Mouse (Mus musculus): Measurements from ENCODE around the gene Abhd8.

The Abhd8 gene

GRCm38 (mm10) chr8:71478943-71479342 lies 15.5 kb upstream of the Abhd8 start:
- no peak for DNase-seq (ENCODE audit: low read depth, low spot score)

DNA sequence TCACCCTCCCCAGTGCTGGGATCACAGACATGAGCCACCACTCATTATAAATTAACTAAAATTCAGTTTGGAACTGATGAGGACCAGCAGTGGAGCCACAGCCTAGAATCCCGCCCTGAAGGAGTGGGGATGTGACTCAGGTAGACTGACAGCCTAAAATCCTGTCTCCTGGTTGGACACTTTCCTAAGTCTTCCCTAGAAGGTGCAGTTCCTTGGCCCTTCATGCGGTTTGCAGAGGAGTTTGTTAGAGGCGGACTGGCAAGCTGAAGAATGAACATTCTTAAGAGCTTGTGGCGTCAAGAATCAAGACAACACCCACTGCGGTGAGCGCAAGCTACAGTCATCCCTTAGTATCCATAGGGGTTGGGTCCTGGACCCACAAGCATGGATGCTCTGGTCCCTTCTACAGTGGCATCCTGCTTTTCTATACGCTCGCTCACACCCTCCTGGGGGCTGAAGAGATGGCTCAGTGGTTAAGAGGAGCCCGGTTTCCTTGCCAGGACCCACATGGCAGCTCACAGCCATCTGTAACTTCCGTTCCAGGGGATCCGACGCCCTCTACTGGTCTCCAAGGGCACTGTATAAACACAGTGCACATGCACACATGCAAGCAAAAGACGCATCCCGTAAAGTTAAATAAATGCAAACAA lies 13.9 kb upstream of the Abhd8 start:
- DNase-seq (ENCODE audit: low read depth, low spot score), result no peak

DNA sequence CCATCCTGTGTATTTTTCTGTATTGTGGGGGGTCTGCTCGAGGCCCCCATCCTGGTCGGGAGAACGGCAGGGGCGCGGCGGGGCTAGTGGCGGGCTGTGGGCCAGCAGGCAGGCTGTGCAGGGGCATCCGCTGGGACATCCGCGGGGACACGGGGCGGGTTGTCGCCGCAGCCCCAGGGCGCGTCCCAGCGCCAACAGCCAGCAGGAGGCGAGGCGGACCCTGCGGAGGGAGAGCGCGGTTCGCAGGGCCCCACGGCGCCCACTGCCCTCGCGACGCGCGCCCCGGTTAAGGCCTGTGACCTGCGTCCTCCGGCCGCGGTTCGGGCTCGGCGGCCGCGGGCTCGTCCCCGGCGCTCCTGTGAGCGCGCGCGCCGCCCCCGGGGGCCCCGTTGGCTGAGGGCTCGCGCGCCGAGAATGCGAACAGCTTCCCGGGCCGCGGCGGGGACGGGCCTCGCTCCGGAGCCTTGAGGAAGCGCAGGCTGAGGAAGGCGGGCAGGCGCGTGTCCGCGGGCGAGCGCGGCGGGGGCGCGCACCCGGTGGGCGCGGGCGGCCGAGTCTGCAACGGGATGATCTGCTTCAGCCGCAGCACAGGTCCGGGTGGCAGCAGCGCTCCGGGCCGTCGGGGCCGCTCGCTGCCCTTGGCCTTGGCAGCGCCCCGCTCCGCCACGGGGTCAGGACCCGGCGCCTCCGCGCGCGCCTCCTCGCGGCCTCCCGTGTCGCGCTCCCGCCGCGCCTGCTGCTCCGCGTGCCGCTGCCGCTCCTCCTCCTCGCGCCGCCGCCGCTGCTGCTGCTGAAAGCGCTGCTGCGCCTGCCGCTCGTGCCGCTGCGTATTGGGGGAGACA lies 12.9 kb upstream of the Abhd8 start:
- DNase-seq (ENCODE audit: low read depth, low spot score), result no peak

GRCm38 (mm10) chr8:71475702-71476075 lies 12.2 kb upstream of the Abhd8 start:
- DNase-seq (ENCODE audit: low read depth, low spot score), result no peak

GRCm38 (mm10) chr8:71474785-71475701 lies 11.6 kb upstream of the Abhd8 start:
- no peak for DNase-seq (ENCODE audit: low read depth, low spot score)

DNA sequence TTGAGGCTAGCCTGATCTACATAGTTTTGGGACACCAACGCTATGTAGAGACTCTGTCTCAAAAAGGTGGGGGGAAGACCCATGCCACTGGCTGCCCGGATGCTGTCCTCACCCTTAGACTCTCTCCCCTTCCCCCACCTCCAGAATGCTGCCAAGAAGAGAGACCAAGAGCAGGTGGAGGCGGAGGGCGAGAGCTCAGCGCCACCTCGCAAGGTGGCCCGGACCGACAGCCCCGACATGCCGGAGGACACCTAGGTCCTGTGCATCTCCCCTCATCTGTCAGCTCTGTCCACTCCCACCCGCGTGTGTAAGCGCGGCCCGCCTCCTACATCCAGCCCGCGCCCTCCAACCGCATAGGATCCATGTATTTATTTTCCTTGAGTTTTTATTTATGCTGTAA lies 10.9 kb upstream of the Abhd8 start:
- no peak for DNase-seq (ENCODE audit: low read depth, low spot score)

DNA sequence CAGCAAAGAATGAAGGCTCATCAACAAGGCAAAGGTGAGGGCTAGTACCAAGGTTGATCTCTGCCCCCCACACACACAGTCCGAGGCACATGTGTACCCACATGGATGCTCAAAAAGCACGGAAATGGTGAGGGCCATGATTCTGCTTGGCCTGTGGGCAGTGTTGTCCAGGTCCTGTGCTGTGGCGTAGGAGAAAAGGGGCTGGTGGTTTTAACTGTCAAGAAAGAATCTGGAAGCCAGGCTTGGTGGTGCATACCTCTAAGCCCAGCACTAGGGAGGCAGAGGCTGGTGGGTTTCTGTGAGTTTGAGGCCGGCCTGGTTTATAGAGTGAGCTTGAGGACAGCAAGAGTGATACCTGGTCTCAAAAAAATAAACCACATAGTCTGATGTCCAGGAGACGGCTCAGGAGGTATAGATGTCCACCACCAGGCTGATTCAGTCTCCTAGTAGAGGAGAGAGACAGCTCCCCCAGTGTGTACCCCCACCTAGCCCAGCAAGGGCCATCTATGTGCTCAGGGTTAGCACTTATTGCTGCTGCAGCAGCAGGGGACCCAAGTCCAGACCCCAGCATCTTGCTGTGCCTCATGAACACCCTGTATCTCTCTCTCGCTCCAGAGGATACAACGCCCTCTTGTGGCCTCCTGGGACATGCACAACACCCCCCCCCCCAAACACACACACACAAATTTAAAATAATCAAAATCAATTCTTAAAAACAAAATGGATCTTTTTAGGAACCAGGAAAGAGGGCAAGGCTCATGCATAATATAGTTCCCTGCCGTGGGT lies 9.3 kb upstream of the Abhd8 start:
- DNase-seq (ENCODE audit: low read depth, low spot score), result no peak

- DNase-seq (ENCODE audit: low read depth, low spot score), result no peak
Measured at GRCm38 (mm10) chr8:71471861-71472260, 8.4 kb upstream of the Abhd8 start.

DNA sequence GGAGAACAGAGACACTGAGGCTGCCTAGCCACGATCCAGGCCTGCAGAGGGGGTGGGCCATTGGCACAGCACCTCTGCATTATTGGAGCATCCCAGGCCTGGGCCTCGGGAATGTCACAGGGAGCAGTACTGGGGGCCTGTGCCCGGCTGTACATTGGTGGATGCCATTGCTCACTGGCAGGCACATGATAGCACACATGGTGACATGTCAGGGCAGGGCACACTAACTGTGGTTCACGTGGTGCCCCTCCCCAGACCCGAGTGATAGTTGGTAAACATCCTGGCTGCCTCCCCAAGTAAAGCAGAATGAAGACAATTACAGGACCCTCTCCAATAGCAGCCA lies 7.4 kb upstream of the Abhd8 start:
- DNase-seq (ENCODE audit: low read depth, low spot score), result no peak

GRCm38 (mm10) chr8:71470146-71470912 lies 6.9 kb upstream of the Abhd8 start:
- DNase-seq (ENCODE audit: low read depth, low spot score), result no peak

- no peak for DNase-seq (ENCODE audit: low read depth, low spot score)
Measured at GRCm38 (mm10) chr8:71469411-71469810, 6.0 kb upstream of the Abhd8 start.

DNA sequence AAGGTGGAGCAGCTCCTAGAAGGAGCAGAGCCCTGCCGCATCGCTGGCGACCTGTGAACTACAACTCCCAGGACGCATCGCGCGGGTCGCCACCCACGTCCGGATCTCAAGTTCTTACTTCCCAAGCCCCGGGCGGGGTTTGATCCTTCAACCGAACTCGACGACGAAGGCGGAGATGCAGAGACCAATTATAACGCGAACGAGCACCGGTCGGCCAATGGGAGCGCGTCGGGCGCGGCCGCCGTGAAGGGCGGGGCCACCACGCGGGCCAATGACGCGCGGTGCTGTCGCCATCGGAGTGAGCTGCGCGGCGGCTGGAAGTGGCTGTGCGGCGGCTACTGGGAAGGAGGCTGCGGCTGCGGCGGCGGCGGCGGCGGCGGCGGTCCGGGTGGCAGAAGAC lies 5.5 kb upstream of the Abhd8 start, which contains the start of gene Dda1:
TSS of gene Dda1 (plus strand) at position 284 of the 400 bp plus-strand sequence.
- DNase-seq (ENCODE audit: low read depth, low spot score), result peak; percentile 98

- no peak for DNase-seq (ENCODE audit: low read depth, low spot score)
Measured at GRCm38 (mm10) chr8:71468001-71468400, 4.5 kb upstream of the Abhd8 start.

DNA sequence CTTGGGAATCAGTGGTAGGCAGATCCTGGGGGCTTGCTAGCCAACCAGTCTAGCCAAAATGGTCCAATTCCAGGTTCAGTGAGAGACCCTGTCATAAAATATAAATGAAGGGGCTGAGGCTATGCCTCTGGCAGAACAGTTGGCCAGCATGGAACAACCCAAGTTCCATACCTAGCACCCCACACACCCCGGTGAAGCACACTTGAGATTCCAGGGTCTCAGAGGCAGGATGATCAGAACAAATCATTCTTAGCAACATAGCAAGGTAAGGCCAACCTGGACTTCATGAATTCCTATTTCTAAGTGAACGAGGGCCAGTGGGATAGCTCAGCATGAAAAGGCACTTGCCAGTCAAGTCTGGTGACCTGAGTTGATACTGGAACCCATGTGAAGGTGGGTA lies 3.7 kb upstream of the Abhd8 start:
- no peak for DNase-seq (ENCODE audit: low read depth, low spot score)

DNA sequence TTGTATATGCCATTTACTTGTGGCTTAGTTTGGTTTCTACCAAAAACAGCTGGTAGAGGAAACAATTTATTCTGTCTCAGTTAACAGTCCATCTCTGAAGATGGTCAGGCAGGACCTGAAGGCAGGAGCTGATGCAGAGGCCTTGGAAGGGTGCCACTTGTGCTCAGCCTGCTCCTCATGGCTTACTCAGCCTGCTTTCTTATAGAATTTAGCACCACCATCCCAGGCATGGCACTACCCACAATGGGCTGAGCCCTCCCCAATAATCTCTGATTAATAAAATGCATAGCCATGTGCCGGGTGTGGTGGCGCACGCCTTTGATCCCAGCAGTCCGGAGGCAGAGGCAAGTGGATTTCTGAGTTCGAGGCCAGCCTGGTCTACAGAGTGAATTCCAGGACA lies 2.7 kb upstream of the Abhd8 start:
- DNase-seq (ENCODE audit: low read depth, low spot score), result no peak

GRCm38 (mm10) chr8:71465733-71466132 lies 2.3 kb upstream of the Abhd8 start:
- no peak for DNase-seq (ENCODE audit: low read depth, low spot score)

DNA sequence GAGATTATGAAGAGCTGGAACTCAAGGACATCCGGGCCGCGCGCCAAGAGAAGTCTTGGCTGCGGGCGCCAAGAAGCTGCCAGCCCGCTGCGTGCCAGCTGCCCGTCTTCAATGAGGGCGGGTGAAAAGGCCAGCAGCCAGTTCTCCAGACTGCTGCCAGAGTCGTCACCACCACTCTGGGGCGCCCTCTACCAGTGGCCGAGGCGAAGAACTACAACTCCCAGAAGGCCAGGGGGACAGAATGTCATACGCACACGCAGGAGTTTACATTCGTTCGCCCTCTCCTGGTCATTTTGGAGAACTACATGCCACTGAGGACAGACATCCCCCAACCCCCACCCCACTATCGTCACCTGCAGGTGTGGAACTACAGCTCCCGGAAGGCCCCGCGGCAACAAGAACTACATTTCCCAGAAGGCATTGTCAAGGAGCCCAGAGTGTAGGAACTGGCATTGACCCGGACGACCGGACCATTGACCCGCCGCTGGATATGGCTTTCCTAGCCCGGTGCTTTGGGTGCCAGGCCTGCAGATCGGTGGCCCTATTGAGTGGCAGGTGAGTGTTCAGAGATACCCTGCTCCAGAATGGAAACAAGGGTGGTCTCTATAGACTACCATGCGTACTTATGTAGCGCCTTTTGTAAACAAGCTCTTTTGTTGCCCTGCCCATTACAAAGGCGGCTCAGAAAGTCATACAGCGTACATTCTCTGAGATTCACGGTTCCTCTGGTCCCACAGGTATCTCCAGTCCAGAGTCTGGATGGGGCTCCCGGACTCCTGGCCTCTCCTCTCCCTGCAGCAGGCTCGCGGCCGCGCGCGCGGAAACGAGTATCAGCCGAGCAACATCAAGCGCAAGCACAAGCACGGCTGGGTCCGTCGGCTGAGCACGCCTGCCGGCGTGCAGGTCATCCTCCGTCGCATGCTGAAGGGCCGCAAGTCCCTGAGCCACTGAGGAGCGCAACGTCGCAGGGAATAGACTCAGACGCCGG lies 1.4 kb upstream of the Abhd8 start, which contains the start of gene Mrpl34:
TSS of gene Mrpl34 (plus strand) at position 447 of the 988 bp plus-strand sequence.
- DNase-seq (ENCODE audit: low read depth, low spot score), result peak; percentile 100

DNA sequence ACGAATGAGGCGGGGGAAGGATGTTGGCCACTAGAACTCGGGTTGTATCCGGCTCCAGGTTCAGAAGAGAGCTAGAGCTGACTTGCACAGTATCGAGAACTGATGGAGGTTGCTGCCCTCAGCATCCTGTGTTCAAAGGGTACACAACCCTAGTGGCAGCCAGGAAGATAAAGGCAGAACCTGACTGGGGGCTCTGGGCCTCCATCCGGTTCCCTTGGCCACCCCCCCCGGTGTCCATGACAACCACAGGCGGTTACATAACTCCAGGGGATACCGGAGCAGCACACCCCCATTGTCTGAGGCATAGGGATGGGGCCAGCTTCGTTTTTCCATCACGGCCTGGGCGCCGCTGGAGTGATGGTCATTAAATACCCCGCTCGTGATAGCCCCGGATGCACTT lies 669 bp downstream of the Abhd8 start:
- no peak for DNase-seq (ENCODE audit: low read depth, low spot score)

GRCm38 (mm10) chr8:71462191-71462590 lies 1.3 kb downstream of the Abhd8 start:
- DNase-seq (ENCODE audit: low read depth, low spot score), result no peak
